ENCODE assay signal across 13 mouse cellular contexts in genomic region chr6:72100171-72100570, GRCm38 (mm10). TPM values are rescaled to one million over a fixed set of nuclear protein-coding genes. Genes with fewer than 3 reads are reported as not detected.
A peak's percentile ranks its signal among the peaks of the same experiment; 100 is the strongest.
DNase-seq lines count a peak whose midpoint lies in the region; ATAC-seq and TF ChIP-seq lines count a peak whose summit lies in the region.
"Had no signal": no experiment of that assay in that cellular context is flagged by ENCODE, and none has a peak within 500 bp of the region (broad histone marks: within the 10 kb centered on the region; RNA-seq: fewer than 3 reads in every experiment).

No protein-coding gene starts in this region.

- no peak overlapping the region; the same call in 1 of the 2 replicates for H3K9ac ChIP-seq in lung, embryonic 14.5 days
- H3K9ac ChIP-seq in neural tube, embryonic 15.5 days (replicated peaks): no peak overlapping the region
- H3K9ac ChIP-seq: forebrain, postnatal 0 days had no signal

- H3K4me2 ChIP-seq in lung, embryonic 14.5 days: peak overlapping the region; percentile 96
- H3K4me2 ChIP-seq in neural tube, embryonic 15.5 days: peak overlapping the region; percentile 76

- TF ChIP-seq CTCF in lung, embryonic 14.5 days (IDR thresholded peaks at IDR 0.05; ENCODE audit: low read depth): no peak

- ATAC-seq in lung, embryonic 14.5 days (ENCODE audit: insufficient read depth): no peak
- ATAC-seq in neural tube, embryonic 15.5 days (ENCODE audit: low FRiP score): no peak
- ATAC-seq: forebrain, postnatal 0 days; intestine, postnatal 0 days had no signal

- 48% methylated on average over 5 of the region's 5 CpGs for WGBS in lung, embryonic 14.5 days
- WGBS in embryonic facial prominence, embryonic 10.5 days: 85% methylated on average over 5 of the region's 5 CpGs
- WGBS in neural tube, embryonic 15.5 days: 45% methylated on average over 5 of the region's 5 CpGs

- no peak overlapping the region for H3K4me3 ChIP-seq in lung, embryonic 14.5 days (ENCODE audit: low read depth, low read length)
- 0 out of 2 replicates have a peak overlapping the region, but pooled peaks have one; percentile 0 for H3K4me3 ChIP-seq in embryonic facial prominence, embryonic 10.5 days
- H3K4me3 ChIP-seq in neural tube, embryonic 15.5 days (replicated peaks): no peak overlapping the region

- H3K9me3 ChIP-seq in lung, embryonic 14.5 days (ENCODE audit: low read depth, low read length): no peaks in the 10 kb centered on the region
- H3K9me3 ChIP-seq in embryonic facial prominence, embryonic 10.5 days: no peaks in the 10 kb centered on the region
- no peaks in the 10 kb centered on the region for H3K9me3 ChIP-seq in neural tube, embryonic 15.5 days (replicated peaks)

- no peaks in the 10 kb centered on the region for H3K36me3 ChIP-seq in lung, embryonic 14.5 days (ENCODE audit: insufficient read depth)
- no peaks in the 10 kb centered on the region for H3K36me3 ChIP-seq in embryonic facial prominence, embryonic 10.5 days (replicated peaks)
- no peaks in the 10 kb centered on the region for H3K36me3 ChIP-seq in neural tube, embryonic 15.5 days

- no peak overlapping the region for H3K27ac ChIP-seq in lung, embryonic 14.5 days (ENCODE audit: low read depth)
- H3K27ac ChIP-seq in embryonic facial prominence, embryonic 10.5 days (replicated peaks): no peak overlapping the region
- H3K27ac ChIP-seq in neural tube, embryonic 15.5 days (replicated peaks): no peak overlapping the region

- DNase-seq in frontal cortex, postnatal 36 days (ENCODE audit: low spot score in 2 of 2): peak; percentile 70 to 71
- no peak for DNase-seq in frontal cortex, postnatal 14 days (ENCODE audit: low spot score in 2 of 2)
- no peak for DNase-seq in lung, embryonic 14.5 days
- DNase-seq in lung, postnatal 36 days: no peak
- no peak for DNase-seq in embryonic facial prominence, embryonic 10.5 days (ENCODE audit: low spot score)
- no peak for DNase-seq in c-Kit-positive CD71-positive TER-119-positive erythroid progenitor cells, embryonic 14.5 days (ENCODE audit: low spot score)
- DNase-seq in layer of hippocampus, adult 11-12 months (ENCODE audit: low spot score): no peak
- DNase-seq: forebrain, postnatal 0 days; lung, postnatal 4 days; midbrain, embryonic 14.5 days; thymus, postnatal 4 days had no signal

- no peaks in the 10 kb centered on the region for H3K27me3 ChIP-seq in lung, embryonic 14.5 days (ENCODE audit: insufficient read depth, low read length)
- no peaks in the 10 kb centered on the region for H3K27me3 ChIP-seq in embryonic facial prominence, embryonic 10.5 days (replicated peaks; ENCODE audit: low read depth, poor library complexity, severe bottlenecking)
- H3K27me3 ChIP-seq in neural tube, embryonic 15.5 days (replicated peaks): no peaks in the 10 kb centered on the region

- H3K4me1 ChIP-seq in lung, embryonic 14.5 days (ENCODE audit: insufficient read depth): peaks cover 24% of the 10 kb centered on the region
- H3K4me1 ChIP-seq in embryonic facial prominence, embryonic 10.5 days: peaks cover 48% of the 10 kb centered on the region
- H3K4me1 ChIP-seq in neural tube, embryonic 15.5 days: peaks cover 34% of the 10 kb centered on the region

RNA-seq across cellular contexts. Expression of gene St3gal5, which starts 2.8 kb away (rescaled TPM):
- polyA plus RNA-seq in lung, embryonic 14.5 days (2014; fragmentation: Nextera tagmentation; extraction: Ambion mirVana): 33.8 and 36.5 TPM in 2 replicates
- 32.2 and 32.6 TPM in 2 replicates for polyA plus RNA-seq in embryonic facial prominence, embryonic 10.5 days (2016; fragmentation: Nextera tagmentation; extraction: Ambion mirVana)
- 69.1 and 76.0 TPM in 2 replicates for polyA plus RNA-seq in neural tube, embryonic 15.5 days (2015; fragmentation: Nextera tagmentation; extraction: Ambion mirVana)

Comparison
In these comparisons a context has a peak if more than half of its experiments do, and no peak if none do; other contexts are left out.
1. DNase-seq: peak in frontal cortex, postnatal 36 days (2 of 2); none in frontal cortex, postnatal 14 days (0 of 2), lung, embryonic 14.5 days (single experiment), lung, postnatal 36 days (single experiment), embryonic facial prominence, embryonic 10.5 days (single experiment), c-Kit-positive CD71-positive TER-119-positive erythroid progenitor cells, embryonic 14.5 days (single experiment) and layer of hippocampus, adult 11-12 months (single experiment).